Mouse (Mus musculus) liver (tissue): ENCODE measurements around the gene Gm17067.
A peak's percentile ranks its signal among the peaks of the same experiment; 100 is the strongest.
"Not testable (repeated sequence)": the region's sequence is repeated elsewhere in the genome, so short reads cannot be mapped to it uniquely, and the experiment has no call there.

ENCODE experiments used
- DNase-seq: peaks from one replicate; pipeline ENCODE4 v3.0.0-alpha.2; 2020; ENCODE audit warnings: mixed read lengths

Gene Gm17067

DNA sequence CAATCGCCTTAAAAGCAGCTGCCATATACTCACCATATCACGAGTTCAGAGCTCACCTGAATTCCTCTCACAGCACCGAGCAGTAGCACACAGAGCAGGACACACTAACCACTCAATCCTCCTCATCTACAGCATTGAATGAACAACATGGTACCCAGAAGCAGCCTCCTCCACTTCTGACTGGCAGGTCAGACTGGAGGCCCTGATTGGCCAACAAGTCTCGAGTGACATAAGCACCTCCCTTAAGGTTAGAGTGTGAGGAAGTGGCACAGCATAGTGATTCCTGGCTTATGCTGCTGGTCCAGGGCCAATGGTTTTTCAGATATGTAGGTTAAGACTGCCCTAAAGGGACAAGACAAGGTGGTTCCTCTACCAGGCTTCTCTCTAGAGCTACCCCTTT, at the start of gene Gm17067:
Gene Gm17067 (minus strand): TSS at position 101 of the 400 bp plus-strand sequence.
- DNase-seq, result not testable (repeated sequence)

- DNase-seq, result no peak
These were observed 23.0 kb upstream of the Gm17067 start for GRCm38 (mm10) chr7:42749836-42750235.

DNA sequence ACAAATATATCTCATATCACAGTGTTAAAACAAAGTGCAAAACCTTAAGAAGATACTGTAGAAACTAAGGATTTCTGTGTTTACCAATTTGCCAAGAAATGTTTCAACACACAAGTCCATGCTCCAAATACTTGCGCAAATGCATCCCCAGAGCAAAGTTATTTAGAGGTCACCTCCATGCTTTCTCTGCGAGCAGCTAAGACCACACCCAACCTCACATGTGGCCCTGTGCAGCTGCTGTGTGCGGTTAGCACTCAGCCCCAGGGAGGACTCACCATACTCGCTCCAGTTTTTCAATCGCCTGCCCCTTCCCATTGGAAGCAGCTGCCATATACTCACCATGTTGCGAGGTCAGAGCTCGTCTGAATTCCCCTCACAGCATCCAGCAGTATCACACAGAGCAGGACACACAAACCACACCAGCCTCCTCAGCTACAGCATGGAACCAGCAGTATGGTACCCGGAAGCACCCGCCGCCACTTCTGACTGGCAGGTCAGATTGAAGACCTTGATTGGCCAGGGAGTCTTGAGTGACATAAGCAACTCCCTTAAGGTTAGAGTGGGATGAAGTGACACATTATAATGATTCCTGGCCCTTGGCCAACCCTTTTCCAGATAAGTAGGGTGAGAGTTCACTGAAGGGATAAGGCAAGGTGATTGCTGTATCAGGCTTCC, 11.9 kb upstream of the Gm17067 start:
- DNase-seq, result no peak

DNA sequence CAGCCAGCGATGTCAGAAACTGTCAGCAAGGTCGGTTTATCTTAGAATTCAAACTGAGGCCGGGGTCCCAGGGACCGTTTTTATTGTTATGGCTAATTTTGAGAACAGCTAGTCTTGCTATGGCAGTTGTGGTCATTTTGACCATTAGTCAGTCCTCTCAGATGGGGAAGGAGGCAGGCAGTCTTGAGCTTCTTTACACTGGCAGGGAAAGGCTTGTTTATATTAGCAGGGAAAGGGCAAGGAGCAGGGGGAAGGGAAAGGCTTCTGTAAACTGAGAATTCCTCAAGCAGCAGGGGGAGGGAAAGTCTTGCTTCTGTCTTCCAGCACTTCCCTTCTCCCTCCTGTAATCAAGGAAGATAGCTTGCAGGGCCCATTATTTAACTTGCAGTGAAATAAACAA, 33.6 kb downstream of the Gm17067 start:
- DNase-seq, result peak; percentile 2

- DNase-seq, result peak; percentile 83
These were observed 34.3 kb downstream of the Gm17067 start, which contains the start of gene Zfp975 for GRCm38 (mm10) chr7:42692362-42693158. Gene Zfp975, minus strand, starts transcription at chr7:42692742.

DNA sequence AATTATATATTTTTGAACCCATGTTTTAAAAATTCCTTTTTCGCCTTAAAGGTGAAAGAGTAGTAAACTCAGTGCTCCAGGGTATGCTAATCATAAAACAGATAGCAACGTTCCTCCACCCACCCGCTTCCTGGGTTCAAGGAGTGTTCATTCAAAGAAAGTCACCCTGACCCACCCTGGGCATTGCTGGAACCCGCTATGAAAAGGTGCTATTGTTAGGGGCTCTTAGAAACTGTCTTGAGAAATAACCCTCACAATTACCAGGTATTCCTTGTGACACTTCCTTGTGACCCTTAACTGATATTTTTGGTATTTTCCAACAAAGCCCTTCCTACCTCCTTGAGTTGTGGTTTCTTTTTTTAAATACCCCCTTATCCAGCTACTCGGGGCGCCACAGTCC, 46.7 kb downstream of the Gm17067 start:
- DNase-seq, result not testable (repeated sequence)

- DNase-seq, result not testable (repeated sequence)
These were observed 47.2 kb downstream of the Gm17067 start for GRCm38 (mm10) chr7:42679646-42680045.

DNA sequence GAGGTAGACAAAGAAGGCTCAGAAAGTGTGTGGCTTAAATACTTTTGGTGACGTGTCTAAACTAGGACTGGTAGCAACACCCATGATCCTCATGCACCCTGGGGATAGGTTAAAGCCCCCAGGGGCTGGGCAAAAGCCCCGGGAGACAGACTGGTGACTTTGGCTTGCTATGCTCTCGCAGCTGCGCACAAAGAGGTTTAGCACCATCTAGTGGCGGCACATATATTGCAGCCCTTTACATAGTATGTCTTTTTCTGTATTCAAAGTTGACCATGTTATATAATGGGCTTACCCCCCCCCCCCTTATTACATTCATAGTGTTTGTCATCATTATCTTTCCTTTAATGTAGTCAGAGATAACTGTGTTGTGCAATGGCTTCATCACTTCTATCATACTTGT, 66.7 kb downstream of the Gm17067 start:
- peak; percentile 6 for DNase-seq
